Mouse (Mus musculus) spleen, adult 2 months (tissue): ENCODE results near the gene Kyat3. TPM values are rescaled to one million over a fixed set of nuclear protein-coding genes. Genes with fewer than 3 reads are reported as not detected.

Source experiments
- DNase-seq, 2 experiments: peaks; one replicate each; pipeline versions ENCODE4 v3.0.0 to v3.0.0-alpha.2; 2012 to 2021; ENCODE audit warnings: low spot score in 2 of 2, low read depth in 1 of 2
- H3K27ac ChIP-seq: fragments of 200-500 bp; 2 replicates; pipeline ENCODE4 v1.5.1; 2012; ENCODE audit warnings: low read length, inconsistent platforms; ENCODE audit not compliant: insufficient read depth
- H3K27me3 ChIP-seq: fragments of 200-500 bp; 2 replicates; pipeline ENCODE4 v1.6.1; 2012; ENCODE audit warnings: mild to moderate bottlenecking, moderate library complexity, low read length, inconsistent platforms; ENCODE audit not compliant: control insufficient read depth, insufficient read depth
- H3K36me3 ChIP-seq: fragments of 200-500 bp; 2 replicates; pipeline ENCODE4 v1.6.1; 2012; ENCODE audit warnings: mild to moderate bottlenecking, low read length, inconsistent platforms; ENCODE audit not compliant: control insufficient read depth, insufficient read depth
- H3K4me1 ChIP-seq: fragments of 200-500 bp; 2 replicates; pipeline ENCODE4 v1.6.1; 2011; ENCODE audit warnings: inconsistent platforms; ENCODE audit not compliant: control insufficient read depth, insufficient read depth, insufficient read length
- H3K4me3 ChIP-seq: fragments of 200-500 bp; 2 replicates; pipeline ENCODE4 v1.5.1; 2011; ENCODE audit warnings: mild to moderate bottlenecking, inconsistent platforms; ENCODE audit not compliant: insufficient read depth, insufficient read length; ENCODE audit errors: extremely low read depth
- CTCF ChIP-seq: fragments of 200-500 bp; IDR thresholded peaks from 2 replicates; pipeline ENCODE4 v1.5.1; 2011; ENCODE audit warnings: mild to moderate bottlenecking, inconsistent platforms; ENCODE audit not compliant: insufficient read depth, insufficient read length, insufficient replicate concordance; ENCODE audit errors: extremely low read depth
- POLR2A ChIP-seq: fragments of 200-500 bp; IDR thresholded peaks from 2 replicates; pipeline ENCODE4 v1.6.1; 2011; ENCODE audit warnings: low read depth, low read length, inconsistent platforms
- WGBS: fragments of 180-500 bp; shearing (Covaris S2); methylation state at CpG from one replicate; pipeline ENCODE4 v1.1.7; 2018; 5-methylcytosine and 5-hydroxymethylcytosine counted together
- polyA plus RNA-seq: library from polyadenylated mRNA; depleted of rRNA; stranded (reverse); fragments of >200 nt; gene quantifications from 2 replicates; pipeline ENCODE4 v1.2.3, GENCODE M21; 2012; rRNA removed

Kyat3 gene
- polyA plus RNA-seq, result 0.70 and 0.97 TPM in 2 replicates

GRCm38 (mm10) chr3:142700442-142701322 lies at the start of gene Kyat3:
Gene Kyat3 (plus strand): TSS chr3:142701051.
- peak; percentile 48 to 76 for DNase-seq
- Histone ChIP-seq H3K36me3 (no peaks in the 10 kb centered on the region), H3K27ac (peak within 1 kb of the TSS; percentile 1; the same call in 1 of the 2 replicates), H3K27me3 (no peaks in the 10 kb centered on the region), H3K4me3 (peak within 1 kb of the TSS; percentile 62), H3K4me1 (no peaks in the 10 kb centered on the region; the same call in 1 of the 2 replicates)
- under 1% methylated on average over 48 of the region's 48 CpGs for WGBS
- TF ChIP-seq POLR2A (no peak; the same call in 1 of the 2 replicates), CTCF (no peak)

- no peak for TF ChIP-seq CTCF
- no peak for TF ChIP-seq POLR2A
- DNase-seq, result no peak
- no peaks in the 10 kb centered on the region for H3K4me1 ChIP-seq
- 92% methylated on average over 8 of the region's 8 CpGs for WGBS
- no peaks in the 10 kb centered on the region for H3K36me3 ChIP-seq
- H3K27me3 ChIP-seq, result no peaks in the 10 kb centered on the region
- no peak overlapping the region for H3K27ac ChIP-seq
- H3K4me3 ChIP-seq, result no peak overlapping the region
These were observed 36.1 kb upstream of the Kyat3 start for GRCm38 (mm10) chr3:142664723-142665122.

GRCm38 (mm10) chr3:142674607-142675006 lies 26.2 kb upstream of the Kyat3 start:
- no peak for DNase-seq
- H3K4me1 ChIP-seq, result no peaks in the 10 kb centered on the region
- TF ChIP-seq CTCF, result no peak
- TF ChIP-seq POLR2A, result no peak
- H3K27me3 ChIP-seq, result no peaks in the 10 kb centered on the region
- WGBS, result 83% methylated on average over 1 of the region's 1 CpGs
- no peak overlapping the region for H3K27ac ChIP-seq
- H3K4me3 ChIP-seq, result no peak overlapping the region
- no peaks in the 10 kb centered on the region for H3K36me3 ChIP-seq

- DNase-seq, result no peak
- 0 out of 2 replicates have a peak, but pooled peaks cover 2% of the 10 kb centered on the region for H3K4me1 ChIP-seq
- H3K36me3 ChIP-seq, result no peaks in the 10 kb centered on the region
- H3K27ac ChIP-seq, result peak overlapping the region; percentile 40; the same call in 1 of the 2 replicates
- WGBS, result 80% methylated on average over 23 of the region's 23 CpGs
- H3K4me3 ChIP-seq, result peak overlapping the region; percentile 40; the same call in 1 of the 2 replicates
- TF ChIP-seq POLR2A, result no peak
- no peak for TF ChIP-seq CTCF
- H3K27me3 ChIP-seq, result no peaks in the 10 kb centered on the region
These were observed 12.9 kb upstream of the Kyat3 start for GRCm38 (mm10) chr3:142687939-142688338.

GRCm38 (mm10) chr3:142688353-142688752 lies 12.5 kb upstream of the Kyat3 start:
- no peak for TF ChIP-seq POLR2A
- no peak for TF ChIP-seq CTCF
- H3K4me3 ChIP-seq, result peak overlapping the region; percentile 40; the same call in 1 of the 2 replicates
- peak overlapping the region; percentile 40 for H3K27ac ChIP-seq
- WGBS, result 67% methylated on average over 13 of the region's 13 CpGs
- no peaks in the 10 kb centered on the region for H3K27me3 ChIP-seq
- DNase-seq, result no peak
- 0 out of 2 replicates have a peak, but pooled peaks cover 2% of the 10 kb centered on the region for H3K4me1 ChIP-seq
- no peaks in the 10 kb centered on the region for H3K36me3 ChIP-seq

GRCm38 (mm10) chr3:142696517-142696916 lies 4.3 kb upstream of the Kyat3 start:
- no peaks in the 10 kb centered on the region for H3K36me3 ChIP-seq
- WGBS, result 8% methylated on average over 2 of the region's 2 CpGs
- TF ChIP-seq CTCF (no peak), POLR2A (no peak)
- H3K4me1 ChIP-seq, result no peaks in the 10 kb centered on the region; the same call in 1 of the 2 replicates
- H3K27me3 ChIP-seq, result no peaks in the 10 kb centered on the region
- H3K27ac ChIP-seq, result peak overlapping the region; percentile 18
- H3K4me3 ChIP-seq, result no peak overlapping the region
- no peak for DNase-seq
